Mouse (Mus musculus): ENCODE measurements around the gene Anp32b. TPM values are rescaled to one million over a fixed set of nuclear protein-coding genes. Genes with fewer than 3 reads are reported as not detected.

The Anp32b gene
- total and polyA plus RNA-seq, 3 experiments, result 41.1 to 547 TPM; not detected in 1

GRCm38 (mm10) chr4:46465740-46466139 lies 15.0 kb downstream of the Anp32b start:
- no peak for DNase-seq (ENCODE audit: low read depth, low spot score)
- Histone ChIP-seq H3K4me1 (ENCODE audit: control insufficient read depth in 1 of 2, insufficient read depth in 2 of 2, low read length in 2 of 2) (no peaks in the 10 kb centered on the region), H3K9ac (ENCODE audit: control insufficient read depth, low read depth, low read length, poor library complexity, severe bottlenecking) (no peak overlapping the region), H3K27ac (ENCODE audit: control insufficient read depth, low read depth, low read length) (no peak overlapping the region), H3K4me3 (ENCODE audit: control insufficient read depth in 1 of 2, insufficient read depth in 1 of 2, low read depth in 2 of 2, low read length in 2 of 2) (no peak overlapping the region), H3K9me3 (replicated peaks; ENCODE audit: insufficient read depth, low read length) (no peaks in the 10 kb centered on the region), H3K36me3 (ENCODE audit: control insufficient read depth in 1 of 2, insufficient read depth in 2 of 2, low read length in 2 of 2) (peaks cover 0 to 70% of the 10 kb centered on the region in 2 experiments; a peak in 3 of 4 replicates), H3K27me3 (ENCODE audit: control insufficient read depth in 1 of 2, insufficient read depth in 2 of 2, low read length in 2 of 2) (no peaks in the 10 kb centered on the region), H3K79me2 (ENCODE audit: control insufficient read depth, insufficient read depth, low read length, poor library complexity) (peaks cover 20% of the 10 kb centered on the region)
- TF ChIP-seq POLR2AphosphoS5 (IDR thresholded peaks at IDR 0.05; ENCODE audit: borderline replicate concordance, low read depth, low read length) (no peak), CHD1 (IDR thresholded peaks at IDR 0.05; ENCODE audit: low read depth, low read length) (no peak), E2F4 (IDR thresholded peaks at IDR 0.05; ENCODE audit: borderline replicate concordance, low read depth, low read length) (no peak), GATA1 (IDR thresholded peaks at IDR 0.05; ENCODE audit: low read depth, low read length) (no peak), UBTF (IDR thresholded peaks at IDR 0.05; ENCODE audit: borderline replicate concordance, insufficient read depth, low read depth, low read length) (no peak), POLR2A (IDR thresholded peaks at IDR 0.05; ENCODE audit: control insufficient read depth in 1 of 2, insufficient read depth in 1 of 2, low read depth in 1 of 2, low read length in 2 of 2, poor library complexity in 1 of 2) (no peak), HCFC1 (IDR thresholded peaks at IDR 0.05; ENCODE audit: low read depth, low read length) (no peak), CHD2 (IDR thresholded peaks at IDR 0.05; ENCODE audit: low read length) (no peak), EP300 (IDR thresholded peaks at IDR 0.05; ENCODE audit: low read depth in 1 of 2, low read length in 2 of 2) (no peak), SIN3A (IDR thresholded peaks at IDR 0.05; ENCODE audit: low read length) (no peak), MYB (IDR thresholded peaks at IDR 0.05; ENCODE audit: low read depth, low read length) (no peak), NRF1 (IDR thresholded peaks at IDR 0.05; ENCODE audit: insufficient read depth, low read depth, low read length, poor library complexity, severe bottlenecking) (no peak), BHLHE40 (IDR thresholded peaks at IDR 0.05; ENCODE audit: borderline replicate concordance, low read depth, low read length) (no peak), CTCF (IDR thresholded peaks at IDR 0.05 in 2 of 3, conservative IDR thresholded peaks at IDR 0.05 in 1 of 3; ENCODE audit: control insufficient read depth in 1 of 3, insufficient read depth in 1 of 3, low read depth in 2 of 3, low read length in 3 of 3, poor library complexity in 1 of 3, severe bottlenecking in 1 of 3) (no peak), SMC3 (IDR thresholded peaks at IDR 0.05; ENCODE audit: low read depth, low read length) (no peak), RCOR1 (IDR thresholded peaks at IDR 0.05; ENCODE audit: low read depth, low read length) (no peak), TAL1 (IDR thresholded peaks at IDR 0.05; ENCODE audit: low read length) (no peak), NELFE (IDR thresholded peaks at IDR 0.05; ENCODE audit: low read depth, low read length) (no peak), MYC (IDR thresholded peaks at IDR 0.05; ENCODE audit: low read depth, low read length) (no peak)

DNA sequence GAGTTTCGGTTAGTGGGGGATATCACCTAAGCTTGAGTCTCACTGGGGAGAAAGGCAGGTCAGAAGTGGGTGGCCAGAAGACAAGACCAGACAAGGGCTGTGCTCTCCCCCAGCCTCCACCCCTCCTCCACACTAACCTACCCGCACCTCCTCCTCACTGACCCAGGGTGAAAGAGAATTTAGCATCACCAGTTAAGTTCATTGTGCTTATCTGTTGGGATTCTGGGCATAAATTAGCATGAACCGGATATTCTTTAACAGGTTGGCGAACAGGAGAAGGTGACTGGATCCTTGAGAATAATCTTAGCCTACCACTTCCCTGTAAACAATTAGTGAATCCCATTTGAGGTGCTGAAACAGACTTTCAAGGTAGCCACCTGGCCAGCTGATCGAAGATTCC lies 24.4 kb downstream of the Anp32b start:
- Histone ChIP-seq H3K27ac (ENCODE audit: control insufficient read depth, low read depth, low read length) (no peak overlapping the region), H3K4me1 (ENCODE audit: control insufficient read depth in 1 of 2, insufficient read depth in 2 of 2, low read length in 2 of 2) (no peaks in the 10 kb centered on the region), H3K9me3 (replicated peaks; ENCODE audit: insufficient read depth, low read length) (no peaks in the 10 kb centered on the region), H3K79me2 (ENCODE audit: control insufficient read depth, insufficient read depth, low read length, poor library complexity) (no peaks in the 10 kb centered on the region), H3K4me3 (ENCODE audit: control insufficient read depth in 1 of 2, insufficient read depth in 1 of 2, low read depth in 2 of 2, low read length in 2 of 2) (no peak overlapping the region), H3K9ac (ENCODE audit: control insufficient read depth, low read depth, low read length, poor library complexity, severe bottlenecking) (no peak overlapping the region), H3K27me3 (ENCODE audit: control insufficient read depth in 1 of 2, insufficient read depth in 2 of 2, low read length in 2 of 2) (no peaks in the 10 kb centered on the region), H3K36me3 (ENCODE audit: control insufficient read depth in 1 of 2, insufficient read depth in 2 of 2, low read length in 2 of 2) (peaks cover 0 to 17% of the 10 kb centered on the region in 2 experiments; a peak in 2 of 4 replicates)
- no peak for TF ChIP-seq USF2 (IDR thresholded peaks at IDR 0.05; ENCODE audit: borderline replicate concordance in 1 of 2, insufficient read depth in 1 of 2, low read depth in 1 of 2, low read length in 2 of 2)
- TF ChIP-seq ZMIZ1 (IDR thresholded peaks at IDR 0.05; ENCODE audit: low read depth, low read length), result no peak
- no peak for TF ChIP-seq MXI1 (IDR thresholded peaks at IDR 0.05; ENCODE audit: low read depth, low read length)
- TF ChIP-seq ZC3H11A (IDR thresholded peaks at IDR 0.05; ENCODE audit: low read depth, low read length), result no peak
- TF ChIP-seq GABPA (IDR thresholded peaks at IDR 0.05; ENCODE audit: low read depth, low read length), result no peak
- no peak for TF ChIP-seq TAL1 (IDR thresholded peaks at IDR 0.05; ENCODE audit: low read length)
- no peak for TF ChIP-seq UBTF (IDR thresholded peaks at IDR 0.05; ENCODE audit: borderline replicate concordance, insufficient read depth, low read depth, low read length)
- TF ChIP-seq GATA1 (IDR thresholded peaks at IDR 0.05; ENCODE audit: low read depth, low read length), result no peak
- TF ChIP-seq MEF2A (IDR thresholded peaks at IDR 0.05; ENCODE audit: extremely low read depth, insufficient replicate concordance, low read depth, low read length, poor library complexity, severe bottlenecking), result no peak
- TF ChIP-seq TCF12 (IDR thresholded peaks at IDR 0.05; ENCODE audit: low read depth, low read length), result no peak
- no peak for TF ChIP-seq ELF1 (IDR thresholded peaks at IDR 0.05; ENCODE audit: low read depth, low read length)
- TF ChIP-seq EP300 (IDR thresholded peaks at IDR 0.05; ENCODE audit: low read depth in 1 of 2, low read length in 2 of 2), result no peak
- DNase-seq (ENCODE audit: low read depth, low spot score), result no peak
